ENCODE assay signal across 7 mouse cellular contexts in the genomic region with DNA sequence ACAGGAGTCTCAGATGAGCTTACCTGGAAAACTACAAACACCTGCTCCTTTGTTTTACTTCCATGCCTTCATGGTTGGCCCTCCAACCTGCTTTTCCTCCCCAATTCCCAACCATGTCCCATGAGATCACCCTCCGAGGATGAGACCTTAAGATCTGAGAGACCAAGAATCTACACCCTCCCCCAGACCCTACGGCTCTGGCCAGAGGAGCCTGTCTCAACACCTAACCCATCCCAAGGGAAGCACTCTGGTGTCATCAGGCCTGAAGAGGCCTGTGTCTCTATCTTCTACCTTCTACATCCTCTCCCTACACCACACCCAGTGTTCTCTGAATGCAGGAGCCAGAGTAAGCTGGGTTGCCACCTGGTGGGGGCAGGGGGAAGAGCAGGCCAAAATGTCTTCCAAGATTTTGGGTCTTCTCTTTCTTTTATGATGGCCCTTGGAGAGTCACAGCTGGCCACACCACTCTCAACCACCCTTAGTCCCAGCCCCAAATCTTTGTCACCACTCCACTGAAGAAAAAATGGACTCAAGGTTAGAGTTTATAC. TPM values are rescaled to one million over a fixed set of nuclear protein-coding genes. Genes with fewer than 3 reads are reported as not detected.
DNase-seq lines count a peak whose midpoint lies in the region; TF ChIP-seq lines count a peak whose summit lies in the region.

No protein-coding gene starts in this region.

- H3K36me3 ChIP-seq in ES-E14 (ENCODE audit: control insufficient read depth, insufficient read depth, low read length, poor library complexity, severe bottlenecking) = peaks cover 39% of the 10 kb centered on the region
- peaks cover 54% of the 10 kb centered on the region for H3K36me3 ChIP-seq in limb, embryonic 10.5 days

- in situ Hi-C loops in ES-E14 (cut with MboI; ENCODE audit: low sequenced_read_pairs in 2 of 2, unreplicated experiment in 2 of 2) = no loop called here

- no peaks in the 10 kb centered on the region for H3K9me3 ChIP-seq in ES-E14 (ENCODE audit: control insufficient read depth, insufficient read depth, low read depth, low read length)
- no peaks in the 10 kb centered on the region for H3K9me3 ChIP-seq in limb, embryonic 10.5 days (replicated peaks)

- TF ChIP-seq CTCF in bone marrow macrophage, adult 2 months (IDR thresholded peaks at IDR 0.05; ENCODE audit: low read depth, low read length) = peak; percentile 47; the same call in 1 of the 2 replicates

- H3K4me1 ChIP-seq in ES-E14 (ENCODE audit: control insufficient read depth in 2 of 2, insufficient read depth in 2 of 2, low read length in 2 of 2, poor library complexity in 1 of 2) = no peaks in the 10 kb centered on the region
- H3K4me1 ChIP-seq in bone marrow macrophage, adult 2 months (ENCODE audit: control insufficient read depth, insufficient read depth, low read length) = no peaks in the 10 kb centered on the region
- H3K4me1 ChIP-seq in limb, embryonic 10.5 days = 0 out of 2 replicates have a peak, but pooled peaks cover 4% of the 10 kb centered on the region

- no peak overlapping the region for H3K9ac ChIP-seq in ES-E14 (ENCODE audit: insufficient read depth, low read depth, low read length, poor library complexity, severe bottlenecking)

- no peak for TF ChIP-seq POLR2A in bone marrow macrophage, adult 2 months (IDR thresholded peaks at IDR 0.05; ENCODE audit: borderline replicate concordance, low read depth, low read length)

- no peak overlapping the region for H3K27ac ChIP-seq in ES-E14 (ENCODE audit: insufficient read depth, low read depth, low read length, poor library complexity, severe bottlenecking)
- H3K27ac ChIP-seq in bone marrow macrophage, adult 2 months (ENCODE audit: insufficient read depth, low read depth, low read length) = no peak overlapping the region
- H3K27ac ChIP-seq in limb, embryonic 10.5 days = no peak overlapping the region

- 92% methylated on average over 2 of the region's 2 CpGs for WGBS in limb, embryonic 10.5 days

- peak; percentile 29 to 47 for DNase-seq in kidney, postnatal 25 days
- DNase-seq in kidney, postnatal 10 days = no peak
- DNase-seq in ES-E14 (ENCODE audit: low read depth, low spot score) = peak; percentile 56
- peak; percentile 46 for DNase-seq in limb, embryonic 10.5 days (ENCODE audit: low spot score)
- peak; percentile 56 for DNase-seq in thymus, postnatal 0 days (ENCODE audit: low spot score)
- no peak for DNase-seq in right cerebral cortex, postnatal 14 days

- H3K27me3 ChIP-seq in limb, embryonic 10.5 days (ENCODE audit: low read depth, poor library complexity, severe bottlenecking) = no peaks in the 10 kb centered on the region

- H3K4me3 ChIP-seq in ES-E14 (ENCODE audit: insufficient read depth in 1 of 2, low read depth in 1 of 2, low read length in 2 of 2, poor library complexity in 1 of 2, severe bottlenecking in 1 of 2) = no peak overlapping the region
- H3K4me3 ChIP-seq in bone marrow macrophage, adult 2 months (ENCODE audit: insufficient read depth, low read length) = no peak overlapping the region
- no peak overlapping the region for H3K4me3 ChIP-seq in limb, embryonic 10.5 days

TF ChIP-seq in ES-E14, 5 proteins besides CTCF, POLR2A, EP300 and RAD21:
- TF ChIP-seq CHD2 (IDR thresholded peaks at IDR 0.05; ENCODE audit: low read depth, low read length) (no peak), MAFK (IDR thresholded peaks at IDR 0.05; ENCODE audit: insufficient read depth, low read depth, low read length) (no peak), HCFC1 (IDR thresholded peaks at IDR 0.05; ENCODE audit: borderline replicate concordance, insufficient read depth, low read length) (no peak), ZC3H11A (IDR thresholded peaks at IDR 0.05; ENCODE audit: borderline replicate concordance, low read depth, low read length) (no peak), ZNF384 (IDR thresholded peaks at IDR 0.05; ENCODE audit: low read depth, low read length) (no peak)

RNA-seq across cellular contexts. Expression of a gene that starts 34.1 kb away (rescaled TPM):
- total RNA-seq in ES-E14 (2012; rRNA removed) = 184 and 262 TPM in 2 replicates
- 5.6 and 6.9 TPM in 2 replicates for polyA plus RNA-seq in bone marrow macrophage, adult 2 months (2012; ENCODE audit: insufficient read depth, insufficient read length, missing spikeins)
- polyA plus RNA-seq in limb, embryonic 10.5 days (2016; fragmentation: Nextera tagmentation; extraction: Ambion mirVana) = 16.8 and 17.4 TPM in 2 replicates
- polyA plus RNA-seq in thymus, postnatal 0 days (2015; fragmentation: Nextera tagmentation; extraction: Ambion mirVana) = 9.3 and 10.0 TPM in 2 replicates

Comparison
In these comparisons a context has a peak if more than half of its experiments do, and no peak if none do; other contexts are left out.
1. DNase-seq: peak in kidney, postnatal 25 days (2 of 2), ES-E14 (single experiment), limb, embryonic 10.5 days (single experiment) and thymus, postnatal 0 days (single experiment); none in kidney, postnatal 10 days (single experiment) and right cerebral cortex, postnatal 14 days (single experiment).